Mouse (Mus musculus) kidney, postnatal 14 days (tissue): ENCODE data around the gene Med26.

ENCODE experiments used
- DNase-seq: peaks from one replicate; pipeline ENCODE4 v3.0.0; 2022; ENCODE audit warnings: mixed read lengths

The Med26 gene

DNA sequence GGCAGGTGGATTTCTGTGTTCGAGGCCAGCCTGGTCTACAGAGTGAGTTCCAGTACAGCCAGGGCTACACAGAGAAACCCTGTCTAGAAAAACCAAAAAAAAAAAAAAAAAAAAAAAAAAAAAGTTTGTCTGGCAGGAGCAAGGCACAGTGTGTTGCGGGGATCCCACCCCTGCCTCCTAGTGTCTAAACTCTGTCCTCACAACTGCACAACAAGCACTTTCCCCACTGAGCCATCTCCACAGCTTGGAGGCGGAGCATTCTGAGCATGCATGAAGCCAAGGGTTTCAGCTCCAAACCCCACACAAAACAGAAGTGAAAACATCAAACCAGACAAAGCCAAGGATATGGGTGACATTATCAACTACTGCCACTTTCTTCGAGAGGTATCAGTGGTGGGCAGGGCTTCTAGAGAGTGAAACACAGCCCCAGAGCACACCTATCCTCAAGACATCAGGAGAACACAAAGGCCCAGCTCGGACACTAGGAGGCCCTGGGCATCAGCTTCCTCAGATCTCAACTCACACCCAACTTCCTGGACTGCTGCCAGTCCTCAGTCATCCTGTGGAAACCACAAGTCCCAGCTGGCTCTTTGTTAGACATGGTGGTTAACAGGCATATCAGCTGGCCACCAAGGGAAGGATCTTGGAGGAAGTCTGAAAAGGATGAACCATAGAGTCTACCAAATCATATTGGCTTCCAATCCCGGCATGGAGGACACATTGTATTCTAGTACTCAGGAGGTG lies 62.4 kb downstream of the Med26 start:
- DNase-seq: peak; percentile 44

DNA sequence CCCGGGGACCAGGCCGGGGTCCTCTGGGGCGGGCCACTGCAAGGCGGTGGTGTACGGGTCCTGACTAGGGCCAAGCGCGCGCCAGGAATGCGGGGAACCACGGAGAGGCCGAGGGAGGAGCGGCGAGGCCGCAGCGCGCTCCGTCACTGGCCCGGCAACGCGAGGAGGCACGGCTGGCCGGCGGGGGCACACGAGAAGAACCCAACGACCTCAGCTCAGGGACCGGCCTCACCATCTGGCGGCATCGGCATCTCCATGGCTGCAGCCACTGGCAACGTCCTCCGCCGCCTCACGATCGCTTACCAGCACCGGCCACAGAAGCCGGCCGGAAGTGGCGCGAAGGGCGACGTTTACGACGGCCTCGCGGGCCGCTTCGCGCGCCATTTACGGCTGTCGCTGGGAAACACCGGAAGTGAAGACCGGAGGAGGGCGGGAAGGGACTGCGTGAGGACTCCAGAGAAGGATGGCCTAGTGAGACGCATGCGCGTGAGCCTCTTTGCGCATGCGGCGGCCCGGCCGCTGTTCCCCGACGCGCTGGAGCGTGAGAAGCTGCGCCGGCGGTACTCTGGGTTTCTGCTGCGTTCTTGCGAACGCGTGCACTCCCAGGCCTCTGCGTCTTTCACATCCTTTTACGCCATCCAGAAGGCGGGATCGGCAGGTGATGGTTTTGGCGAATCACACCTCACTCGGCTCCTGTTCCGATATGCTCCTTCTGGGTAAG lies 73.1 kb downstream of the Med26 start, which contains the start of gene Cherp:
Gene Cherp (minus strand): TSS at position 401 of the 721 bp plus-strand sequence.
- DNase-seq: peak; percentile 98

DNA sequence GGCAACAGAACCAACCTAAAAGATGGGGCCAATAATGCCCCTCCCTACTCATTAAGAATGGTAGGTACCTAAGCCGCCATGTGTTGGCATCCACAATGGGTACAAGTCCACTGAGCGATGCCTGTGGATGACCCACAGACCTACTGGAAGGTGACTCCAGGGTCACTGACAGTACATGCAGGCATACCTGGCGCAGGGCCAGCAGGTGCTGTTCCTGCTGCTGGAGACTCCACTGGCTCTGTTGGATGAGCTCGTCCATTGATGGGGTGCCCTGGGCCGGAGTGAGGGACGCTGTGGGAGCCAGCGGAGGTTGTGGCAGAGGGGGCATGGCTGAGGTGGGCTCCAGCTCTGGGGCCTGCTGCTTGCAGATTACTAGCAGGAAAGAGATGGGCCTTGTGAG lies 77.4 kb downstream of the Med26 start:
- DNase-seq: peak; percentile 22

DNA sequence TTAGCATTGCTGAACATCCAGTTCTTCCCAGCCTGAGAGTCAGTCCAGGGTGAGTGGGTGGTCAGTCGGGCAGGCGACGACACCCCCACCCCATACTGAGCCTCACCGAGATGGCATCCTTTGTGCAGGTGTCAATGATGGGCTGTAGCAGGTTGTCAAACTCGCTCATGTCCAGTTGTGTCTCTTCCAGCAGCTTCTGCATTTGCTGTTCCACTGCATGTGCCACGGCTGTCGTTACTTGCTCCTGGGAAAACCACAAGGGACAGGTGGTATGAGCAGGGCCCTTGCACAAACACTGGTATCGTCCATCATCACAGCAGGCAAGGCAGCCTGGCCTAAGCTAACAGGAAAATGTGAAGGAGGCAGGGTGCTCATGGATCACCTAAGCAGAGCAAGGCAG lies 78.1 kb downstream of the Med26 start:
- no peak for DNase-seq

DNA sequence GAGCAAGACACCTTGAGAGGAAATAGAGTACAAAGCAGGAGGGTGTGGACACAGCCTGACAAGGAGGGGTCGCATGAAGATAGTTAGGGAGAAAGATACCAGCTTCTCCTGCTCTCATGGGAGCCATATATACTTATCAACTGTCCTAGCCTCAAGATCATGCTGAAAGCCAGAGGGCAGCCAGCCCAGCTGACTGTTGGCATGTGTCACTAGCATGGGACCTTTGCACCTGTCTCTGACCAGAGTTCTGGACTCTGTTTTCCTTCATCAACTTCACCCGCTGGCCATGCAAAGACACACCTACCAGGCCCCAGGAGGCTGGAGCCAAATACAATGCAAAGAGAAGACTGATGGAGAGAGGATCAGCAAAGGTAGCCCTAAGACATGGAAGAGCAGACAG lies 78.8 kb downstream of the Med26 start:
- DNase-seq: peak; percentile 29

DNA sequence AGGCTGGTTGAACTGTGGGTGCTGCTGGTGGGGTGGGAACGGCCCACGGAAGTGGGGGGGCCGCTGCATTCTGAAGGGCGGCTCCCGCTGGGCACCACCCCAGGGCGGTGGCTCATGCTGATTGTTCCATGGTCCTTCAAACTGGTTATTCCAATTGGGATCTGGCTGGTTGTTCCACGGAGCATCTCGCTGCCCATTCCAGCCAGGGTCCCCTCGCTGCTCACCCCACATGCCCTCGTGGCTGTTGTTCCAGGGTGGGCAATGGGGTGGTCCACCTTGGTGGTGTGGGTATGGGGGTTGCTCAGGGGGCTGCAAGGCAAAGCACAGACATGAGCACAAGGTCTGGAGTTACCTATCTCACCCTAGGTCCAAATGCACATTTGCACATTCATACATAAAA lies 83.9 kb downstream of the Med26 start:
- no peak for DNase-seq

DNA sequence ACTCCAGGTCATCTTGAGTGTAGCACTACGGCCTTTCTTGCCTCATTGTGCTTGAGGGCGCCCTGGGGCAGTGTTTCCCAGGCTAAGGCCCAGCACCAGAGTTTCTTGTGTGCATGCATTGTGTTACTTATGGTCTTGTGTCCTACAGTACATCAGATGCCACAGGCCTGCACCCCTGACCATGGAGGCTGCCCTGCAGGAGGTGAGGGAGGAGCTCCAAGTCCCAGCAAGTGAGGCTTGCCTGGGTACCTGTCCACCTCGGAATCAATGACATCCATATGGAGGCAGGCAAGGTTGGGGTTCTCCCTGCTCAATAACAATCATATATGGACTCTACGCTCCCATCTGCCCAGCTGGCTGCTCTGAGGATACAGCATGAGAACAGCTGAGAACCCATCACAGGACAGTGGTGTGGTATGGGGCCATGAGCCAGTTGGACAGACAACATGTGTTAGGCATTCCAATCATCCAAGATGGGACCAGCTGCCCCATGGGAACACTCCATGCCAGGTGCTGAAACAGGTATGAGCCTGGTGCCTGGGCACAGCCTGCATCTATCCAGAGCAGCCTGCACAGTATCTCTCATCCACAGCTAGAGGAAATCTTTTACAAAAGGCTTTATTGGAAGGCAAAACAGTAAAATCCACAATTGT lies 88.1 kb downstream of the Med26 start:
- no peak for DNase-seq

DNA sequence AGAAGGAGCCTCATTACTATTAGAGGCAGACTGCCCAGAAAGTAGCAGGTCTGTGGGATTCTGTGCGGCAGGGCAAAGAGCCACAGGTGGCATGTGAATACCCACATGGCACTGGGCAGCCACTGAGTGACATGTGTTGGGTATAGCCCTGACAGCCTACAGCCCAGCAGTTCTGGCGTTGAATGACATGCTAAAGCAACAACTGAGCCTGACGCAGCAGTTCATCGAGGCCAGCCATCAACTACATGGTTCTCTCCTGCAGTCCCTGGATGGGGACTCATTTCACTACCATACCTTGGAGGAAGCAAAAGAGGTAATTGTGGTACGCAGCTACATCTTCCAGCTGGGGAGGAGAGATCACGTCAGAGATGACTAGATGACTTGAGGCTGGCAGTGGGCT lies 89.6 kb downstream of the Med26 start:
- no peak for DNase-seq

DNA sequence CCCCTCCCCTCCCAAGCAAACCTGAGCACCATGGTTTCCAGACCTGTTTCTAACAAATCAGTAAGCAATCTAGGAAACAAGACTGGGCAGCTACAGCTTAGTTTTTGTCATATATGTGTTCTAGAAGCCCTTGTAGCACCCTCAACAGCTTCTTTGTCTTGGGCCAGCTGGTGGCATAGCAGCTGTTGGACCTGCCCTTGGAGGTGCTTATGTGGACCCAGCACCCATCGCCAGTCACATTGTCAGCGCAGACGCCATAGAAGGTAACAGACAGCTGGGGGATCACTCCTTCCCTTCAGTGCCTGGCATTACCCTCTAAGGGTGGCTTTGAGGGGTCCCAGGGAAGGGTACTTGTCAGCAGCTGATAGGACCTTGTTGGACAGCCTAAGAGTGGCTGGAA lies 90.3 kb downstream of the Med26 start:
- no peak for DNase-seq

DNA sequence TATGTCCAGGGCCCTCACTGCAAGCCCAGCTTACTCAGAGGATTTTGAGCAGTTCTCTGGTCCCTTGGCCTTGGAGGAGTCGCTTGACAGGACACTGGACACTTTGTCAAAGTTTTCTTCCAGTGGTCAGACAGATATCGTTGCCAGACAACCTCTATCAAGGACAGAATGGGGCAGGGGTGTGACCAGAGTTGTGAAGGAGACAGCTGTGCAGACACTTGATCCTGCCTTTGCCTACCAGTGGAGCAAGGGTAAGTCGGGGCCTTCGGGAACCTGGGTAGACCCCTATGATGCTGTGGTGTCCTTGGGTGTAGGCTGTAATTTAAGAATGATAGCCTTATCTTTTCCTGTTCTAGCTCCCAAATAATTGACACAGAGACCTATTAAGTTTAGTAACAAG lies 92.8 kb downstream of the Med26 start:
- no peak for DNase-seq

DNA sequence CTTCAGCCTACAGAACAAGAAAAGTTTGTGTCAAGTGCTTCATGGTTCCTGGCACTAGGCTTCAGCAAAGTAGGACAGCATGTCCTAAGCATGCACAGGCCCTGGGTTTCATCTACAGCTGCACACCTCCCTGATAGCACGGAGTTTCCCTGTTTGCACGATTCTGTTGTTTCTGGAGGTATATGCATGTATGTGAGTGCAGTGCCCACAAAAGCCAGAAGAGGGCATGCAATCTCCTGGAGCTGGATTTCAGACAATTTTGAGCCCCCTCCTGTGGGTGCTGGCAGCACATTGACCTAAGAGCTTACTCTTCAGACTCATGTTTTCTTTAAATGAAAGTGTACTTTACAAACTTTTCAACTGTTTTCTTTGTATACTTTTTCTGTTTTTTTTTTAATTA lies 94.2 kb downstream of the Med26 start:
- DNase-seq: no peak

DNA sequence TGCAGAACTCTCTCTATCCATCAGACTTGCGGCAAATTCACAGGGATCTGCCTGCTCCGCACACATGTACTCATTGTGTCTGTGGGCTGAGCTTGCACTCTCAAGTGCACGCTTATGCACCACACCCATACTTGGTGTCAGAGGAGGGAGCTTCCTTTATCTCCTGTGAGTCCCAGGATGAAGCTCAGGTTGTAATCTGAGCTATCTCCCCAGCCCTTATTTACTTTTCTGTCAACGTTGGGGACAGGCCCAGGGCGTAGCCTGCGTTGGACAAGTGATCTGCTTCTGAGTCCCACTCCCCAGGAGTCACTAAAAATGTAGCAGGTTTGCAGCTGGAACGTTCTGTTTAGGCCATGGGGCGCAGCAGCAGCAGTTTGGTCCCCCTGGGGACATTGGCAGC lies 96.6 kb downstream of the Med26 start:
- DNase-seq: no peak

DNA sequence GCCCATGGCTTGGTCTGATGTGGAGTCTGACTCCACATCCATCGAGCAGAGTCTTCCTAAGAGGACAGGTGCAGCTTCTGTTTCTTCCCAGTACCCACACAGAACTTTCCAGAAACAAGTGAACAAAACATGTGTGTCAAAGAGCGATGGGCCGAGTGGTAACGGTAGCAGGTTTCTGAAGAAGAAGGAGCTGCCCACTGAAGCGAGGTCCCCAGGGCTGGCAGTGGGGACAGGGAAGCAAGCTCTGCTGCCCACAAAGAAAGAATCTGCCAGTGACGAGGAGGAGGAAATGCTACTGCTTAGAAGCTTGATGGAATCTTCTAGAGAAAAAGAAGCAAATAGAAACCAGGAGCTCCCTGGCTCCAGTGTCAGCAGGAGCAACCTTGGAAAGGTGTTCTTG lies 103.0 kb downstream of the Med26 start:
- no peak for DNase-seq
